Mouse (Mus musculus): ENCODE results near the gene Rps11.

- TF ChIP-seq CTCF (IDR thresholded peaks at IDR 0.05; ENCODE audit: borderline replicate concordance, insufficient read depth, low read length): no peak
- TF ChIP-seq POLR2A (IDR thresholded peaks at IDR 0.05; ENCODE audit: low read depth, low read length): no peak
These were observed 24.2 kb downstream of the Rps11 start for GRCm38 (mm10) chr7:45100046-45100445.
